Mouse (Mus musculus) mesoderm, embryonic 11.5 days (tissue): Measurements from ENCODE around the gene Dmbt1.
"Not testable (repeated sequence)": the region's sequence is repeated elsewhere in the genome, so short reads cannot be mapped to it uniquely, and the experiment has no call there.

ENCODE experiments used
- DNase-seq: peaks from one replicate; pipeline ENCODE4 v3.0.0-alpha.2; 2012; ENCODE audit warnings: low read depth, low spot score

Gene Dmbt1

GRCm38 (mm10) chr7:131031755-131032154, at the start of gene Dmbt1:
Gene Dmbt1, plus strand, starts transcription at chr7:131032053.
- DNase-seq: no peak

DNA sequence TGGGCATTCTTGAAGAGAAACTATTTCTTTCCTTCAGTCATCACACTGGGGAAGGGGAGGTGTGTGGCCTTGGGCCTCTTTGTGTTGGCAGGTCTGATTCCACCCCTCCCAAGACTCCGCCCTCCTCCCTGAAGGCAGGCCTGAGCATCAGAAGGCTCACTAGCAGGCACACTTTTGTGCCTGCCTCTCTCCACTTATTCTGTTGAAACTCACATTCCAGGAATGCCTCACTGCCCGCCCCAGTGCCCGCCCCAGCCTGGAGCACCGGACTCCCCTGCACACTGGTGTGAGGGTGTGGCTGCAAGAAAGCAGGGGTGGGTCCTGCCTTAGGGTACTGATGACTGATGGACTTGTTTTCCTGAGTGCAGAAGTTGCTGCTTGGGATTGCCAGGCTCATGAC, 49.5 kb upstream of the Dmbt1 start:
- DNase-seq: peak; percentile 35

DNA sequence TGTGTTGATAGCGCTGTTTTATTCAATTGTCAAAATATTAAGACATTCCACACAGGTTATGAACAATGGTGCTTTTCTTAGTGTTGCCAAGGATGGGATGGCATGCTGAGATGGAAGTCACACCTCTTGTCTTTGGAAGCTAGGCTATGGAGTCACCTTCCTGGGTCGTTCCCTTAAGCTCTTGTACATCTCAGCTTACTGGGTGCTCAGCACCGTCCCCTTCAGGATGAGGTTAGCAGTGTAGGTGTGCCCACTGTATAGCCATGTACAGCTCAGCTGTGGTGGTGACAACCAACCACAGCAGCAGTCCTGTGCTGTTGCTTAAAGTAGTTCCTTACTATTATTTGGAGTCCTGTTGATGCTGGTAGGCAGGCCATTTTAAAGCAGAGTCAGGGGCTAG, 49.0 kb upstream of the Dmbt1 start:
- no peak for DNase-seq

DNA sequence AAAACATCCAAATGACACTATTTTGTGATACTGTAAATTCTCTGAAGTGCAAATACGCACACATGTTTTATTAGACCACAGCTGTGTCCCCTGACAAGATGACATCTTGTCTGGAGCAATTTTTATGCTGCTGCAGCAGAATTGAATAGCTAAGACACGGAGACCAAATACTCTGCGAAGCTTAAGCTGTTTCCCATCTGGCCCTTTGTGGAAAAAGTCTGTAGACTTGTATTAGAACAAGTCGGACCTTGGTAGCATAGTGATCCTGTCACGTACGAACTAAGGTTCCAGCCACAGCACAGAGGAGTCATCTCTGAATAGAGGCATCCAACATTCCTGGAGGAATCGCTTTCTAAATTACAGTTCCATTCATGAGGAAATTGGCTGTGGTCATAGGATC, 47.6 kb upstream of the Dmbt1 start:
- no peak for DNase-seq

DNA sequence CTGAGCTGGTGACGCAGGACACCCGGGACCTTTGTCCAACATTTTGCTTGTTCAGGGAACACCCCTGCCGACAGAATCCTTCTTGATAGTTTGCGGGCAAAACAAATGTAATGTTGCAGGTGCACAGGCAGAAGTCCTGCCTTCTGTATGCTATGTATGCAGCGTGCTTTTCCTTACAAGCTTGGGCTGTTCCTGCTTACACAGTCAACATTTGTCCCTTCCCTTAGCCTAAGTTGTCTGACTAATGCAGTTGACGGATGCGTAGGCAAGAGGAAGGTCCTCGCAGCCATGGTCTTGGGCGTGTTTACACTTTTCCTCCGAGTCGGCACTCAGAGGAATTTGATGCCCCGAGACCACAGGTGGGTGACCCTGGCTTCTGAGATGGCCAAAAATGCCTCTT, 46.7 kb upstream of the Dmbt1 start:
- DNase-seq: no peak

GRCm38 (mm10) chr7:130985716-130986115, 46.1 kb upstream of the Dmbt1 start:
- no peak for DNase-seq

DNA sequence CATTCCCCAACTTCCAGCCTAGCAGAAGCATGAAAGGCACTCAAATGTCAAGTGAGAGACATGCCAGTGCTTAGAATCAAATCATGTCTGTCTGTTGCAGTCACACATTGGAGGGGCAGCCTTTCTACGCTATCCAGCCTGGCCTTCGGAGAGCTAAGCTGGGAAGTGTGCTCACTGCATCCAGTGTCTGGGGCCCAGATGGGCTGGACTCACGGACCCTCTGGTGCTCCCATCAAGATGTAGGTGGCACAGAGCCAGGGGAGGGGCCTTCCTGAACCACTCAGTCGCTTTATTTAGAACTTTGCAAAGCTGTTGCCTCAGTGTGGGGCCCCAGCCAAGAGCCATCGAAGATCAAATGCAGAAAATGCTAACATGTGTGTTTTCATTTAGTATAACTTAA, 43.7 kb upstream of the Dmbt1 start:
- DNase-seq: no peak

- DNase-seq: no peak
These were observed 42.5 kb upstream of the Dmbt1 start for GRCm38 (mm10) chr7:130989371-130989770.

DNA sequence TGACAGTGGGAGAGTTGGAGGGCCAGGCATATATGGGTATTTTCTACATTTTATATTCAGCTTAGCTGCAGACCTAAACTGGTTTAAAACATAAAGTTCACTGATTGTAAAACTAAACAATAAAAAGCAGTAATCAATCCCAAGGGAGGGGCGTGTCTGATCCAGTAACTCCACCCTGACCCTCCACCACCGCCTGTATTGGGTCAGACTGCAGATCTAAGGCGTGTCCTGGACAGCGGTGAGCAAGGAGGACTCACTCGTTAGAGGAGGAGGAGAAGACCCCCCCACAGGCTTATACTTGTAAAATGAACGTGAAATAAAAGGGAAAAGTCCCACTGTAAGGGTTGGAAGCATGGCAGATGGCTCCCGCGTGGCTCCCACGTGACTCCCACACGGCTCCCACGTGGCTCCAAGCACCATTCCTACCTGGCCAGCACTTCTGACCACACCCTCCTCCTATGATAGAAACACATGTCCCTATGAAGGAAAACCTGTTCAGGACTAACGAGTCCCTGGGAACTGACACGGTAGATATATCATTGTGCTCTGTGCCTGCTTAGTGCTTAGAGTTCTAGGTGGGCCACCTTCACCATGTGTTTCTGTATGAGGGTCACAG, 40.6 kb upstream of the Dmbt1 start:
- no peak for DNase-seq

- peak; percentile 30 for DNase-seq
These were observed 37.9 kb upstream of the Dmbt1 start for GRCm38 (mm10) chr7:130993907-130994306.

DNA sequence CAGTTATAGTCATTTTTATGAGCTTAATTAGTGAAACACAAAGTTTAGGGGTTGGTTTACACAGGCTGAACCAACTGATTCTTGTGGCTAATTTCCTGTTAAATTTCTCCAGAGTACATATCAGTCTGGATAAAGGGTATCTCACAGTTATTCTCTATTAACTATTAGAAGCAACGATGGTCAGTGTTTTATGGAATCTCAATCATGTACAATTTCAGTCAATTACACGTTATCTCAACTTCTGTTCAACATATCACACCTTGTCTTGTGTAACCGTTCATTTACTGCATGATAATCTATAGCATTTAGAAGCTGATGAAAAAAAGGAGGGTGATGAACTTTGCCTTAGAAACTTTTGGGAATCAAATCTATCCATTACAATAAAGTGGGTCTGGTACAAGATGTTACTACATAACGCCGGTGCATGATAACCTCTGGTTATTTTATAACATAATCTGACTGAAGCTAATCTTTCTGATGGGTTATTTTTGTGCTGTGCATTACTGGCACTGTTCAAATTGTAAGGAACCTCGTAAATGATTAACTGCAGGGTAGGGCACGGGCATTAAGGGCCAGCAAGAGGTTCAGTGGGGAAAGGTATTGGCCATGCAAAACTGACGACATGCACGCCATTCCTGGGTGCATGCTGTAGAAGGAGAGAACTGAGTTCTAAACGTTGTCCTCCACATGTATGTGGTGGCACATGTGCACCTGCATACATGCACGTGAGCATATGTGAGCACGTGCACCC, 29.7 kb upstream of the Dmbt1 start:
- DNase-seq: no peak

DNA sequence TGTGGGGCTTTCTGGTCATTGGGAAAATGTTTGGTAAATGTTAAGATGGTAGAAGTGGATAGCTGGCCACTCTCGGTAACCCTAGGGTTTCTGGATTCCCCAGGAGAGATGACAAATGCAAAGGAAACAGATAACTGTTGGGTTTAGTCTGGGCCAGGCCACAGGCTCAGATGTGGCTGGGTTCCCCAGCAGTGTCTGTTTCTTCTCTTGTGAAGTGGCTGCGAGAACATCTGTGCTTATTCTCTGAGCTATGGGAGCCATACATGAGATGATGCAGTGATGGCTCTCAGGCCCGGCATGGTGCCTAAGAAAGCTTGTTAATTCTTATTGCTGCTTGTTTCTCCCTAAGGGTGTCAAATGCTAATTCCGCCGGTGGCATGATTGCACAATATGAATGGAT, 27.8 kb upstream of the Dmbt1 start:
- DNase-seq: no peak

DNA sequence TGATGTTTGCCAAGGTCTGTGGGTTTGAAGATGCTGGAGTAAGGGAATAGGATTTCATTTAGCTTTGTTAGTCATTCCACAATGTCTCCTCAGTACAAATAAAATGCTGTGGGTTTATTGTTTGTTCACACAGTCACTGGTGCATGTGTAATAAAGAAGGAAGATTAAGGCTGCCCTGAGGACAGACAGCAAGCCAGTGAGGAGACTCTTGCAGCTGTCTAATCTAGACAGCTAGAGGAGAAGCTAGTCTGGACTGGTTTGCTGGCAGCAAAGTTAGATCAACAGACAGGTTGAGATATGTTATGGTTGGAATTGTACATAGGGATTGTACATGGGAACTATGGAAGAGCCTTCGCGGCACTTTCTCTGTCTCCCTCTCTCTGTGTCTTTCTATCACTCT, 24.6 kb upstream of the Dmbt1 start:
- DNase-seq: no peak

GRCm38 (mm10) chr7:131009178-131009577, 22.7 kb upstream of the Dmbt1 start:
- no peak for DNase-seq

GRCm38 (mm10) chr7:131011901-131012300, 20.0 kb upstream of the Dmbt1 start:
- DNase-seq: no peak

DNA sequence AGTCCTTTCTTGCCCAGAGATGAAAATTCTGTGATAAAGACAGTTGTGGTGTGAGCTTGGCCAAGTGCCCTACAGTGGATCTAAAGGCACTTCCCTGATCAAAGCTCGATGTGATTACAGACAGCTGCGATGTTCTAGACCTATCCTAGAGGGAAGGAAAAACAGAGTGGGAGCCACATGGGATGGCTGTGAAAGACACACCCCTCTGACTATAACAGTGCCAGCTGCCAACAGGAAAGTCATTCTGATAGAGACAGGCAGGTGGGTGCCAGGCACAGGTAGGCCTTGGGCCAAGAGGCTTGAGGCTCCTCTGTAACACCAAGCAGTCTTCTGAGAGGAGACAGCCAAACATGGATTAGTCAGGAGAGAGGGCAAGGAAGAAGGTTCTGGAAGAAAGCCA, 12.7 kb upstream of the Dmbt1 start:
- no peak for DNase-seq

DNA sequence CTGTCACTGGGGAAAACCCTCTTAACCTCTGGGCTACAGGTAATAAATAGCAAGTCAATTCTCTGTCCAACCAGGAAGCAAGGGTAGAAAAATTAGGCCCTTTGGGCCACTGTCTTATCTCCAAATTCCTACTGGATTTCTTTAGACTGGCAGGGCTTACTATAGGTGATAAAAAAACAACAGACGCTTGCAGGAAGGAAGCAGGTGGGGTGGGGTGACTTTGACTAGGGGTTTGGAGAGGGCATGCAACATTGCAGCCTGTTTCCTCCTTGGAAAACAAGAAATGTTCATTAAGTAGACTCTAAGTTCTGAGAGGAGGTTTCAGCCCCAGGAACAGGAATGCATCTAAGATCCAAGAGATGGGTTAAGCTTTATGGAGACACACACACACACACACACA, 7.0 kb upstream of the Dmbt1 start:
- DNase-seq: no peak

- no peak for DNase-seq
These were observed 4.3 kb upstream of the Dmbt1 start for GRCm38 (mm10) chr7:131027557-131027956.

DNA sequence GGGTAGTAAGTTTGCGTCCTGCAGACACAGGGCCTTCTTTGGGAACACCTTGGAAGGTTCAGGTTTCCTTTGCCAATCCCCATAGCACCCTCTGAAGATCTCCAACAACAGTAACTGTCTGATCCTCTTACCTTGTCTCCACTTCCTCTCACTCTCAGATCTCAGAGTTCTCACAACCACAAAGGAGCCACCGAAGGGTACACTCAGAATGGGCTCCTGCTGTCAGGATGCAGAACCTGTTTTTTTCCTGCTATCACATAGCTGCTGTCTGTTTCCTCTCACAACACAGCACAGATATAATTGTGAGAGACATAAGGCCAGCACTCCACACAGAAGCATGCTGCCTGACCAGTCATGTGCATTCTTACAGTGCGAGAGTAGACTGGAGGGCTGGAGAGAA, 4.5 kb downstream of the Dmbt1 start:
- DNase-seq: no peak

DNA sequence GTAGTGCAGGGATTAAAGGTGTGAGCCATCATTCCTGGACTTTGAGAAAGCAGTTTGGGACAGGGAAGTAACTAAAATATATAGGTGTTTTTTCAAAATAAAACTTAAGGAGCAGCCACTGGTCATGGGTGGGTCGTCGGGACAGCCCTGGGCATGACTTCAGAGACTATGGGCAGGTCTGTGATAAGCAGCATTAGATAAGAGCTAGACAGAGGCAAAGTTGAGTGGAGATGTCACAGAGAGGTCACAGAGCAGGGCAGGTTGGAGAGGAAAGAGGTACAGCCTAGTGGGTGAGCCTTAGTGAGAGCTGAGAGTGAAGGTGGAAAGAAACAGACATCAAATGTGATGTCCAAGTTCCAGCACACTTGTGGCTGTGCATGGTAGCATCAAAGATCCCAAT, 5.2 kb downstream of the Dmbt1 start:
- no peak for DNase-seq

DNA sequence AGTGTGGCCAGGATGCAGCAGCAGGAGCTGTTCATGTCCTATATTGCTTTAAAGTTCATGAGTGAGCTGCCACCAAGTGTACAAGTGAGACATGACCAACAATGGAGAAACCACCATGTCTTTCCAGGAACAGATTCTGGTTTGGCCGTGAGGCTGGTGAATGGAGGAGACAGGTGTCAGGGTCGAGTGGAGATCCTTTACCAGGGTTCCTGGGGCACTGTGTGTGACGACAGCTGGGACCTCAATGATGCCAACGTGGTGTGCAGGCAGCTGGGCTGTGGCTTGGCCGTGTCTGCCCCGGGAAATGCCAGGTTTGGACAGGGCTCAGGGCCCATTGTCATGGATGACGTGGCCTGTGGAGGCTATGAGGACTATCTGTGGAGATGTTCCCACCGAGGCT, 8.9 kb downstream of the Dmbt1 start:
- DNase-seq: not testable (repeated sequence)

DNA sequence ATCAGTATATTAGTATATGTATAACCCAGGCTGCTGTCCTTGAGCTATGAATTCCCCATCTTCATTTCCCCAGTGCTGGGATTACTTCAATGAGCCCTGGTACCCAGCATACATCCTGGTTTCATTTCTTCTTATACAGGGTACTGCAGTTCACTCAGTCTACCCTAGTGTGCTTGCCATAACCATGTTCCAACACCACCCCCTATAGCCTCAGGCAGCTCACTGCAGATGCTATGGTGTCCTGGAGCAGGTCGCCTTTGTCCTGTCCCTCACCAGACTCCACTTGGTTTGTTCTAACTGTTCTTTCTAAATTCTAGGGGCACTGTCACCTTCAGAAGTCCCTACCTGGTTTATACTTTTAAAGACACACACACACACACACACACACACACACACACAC, 10.8 kb downstream of the Dmbt1 start:
- peak; percentile 45 for DNase-seq

DNA sequence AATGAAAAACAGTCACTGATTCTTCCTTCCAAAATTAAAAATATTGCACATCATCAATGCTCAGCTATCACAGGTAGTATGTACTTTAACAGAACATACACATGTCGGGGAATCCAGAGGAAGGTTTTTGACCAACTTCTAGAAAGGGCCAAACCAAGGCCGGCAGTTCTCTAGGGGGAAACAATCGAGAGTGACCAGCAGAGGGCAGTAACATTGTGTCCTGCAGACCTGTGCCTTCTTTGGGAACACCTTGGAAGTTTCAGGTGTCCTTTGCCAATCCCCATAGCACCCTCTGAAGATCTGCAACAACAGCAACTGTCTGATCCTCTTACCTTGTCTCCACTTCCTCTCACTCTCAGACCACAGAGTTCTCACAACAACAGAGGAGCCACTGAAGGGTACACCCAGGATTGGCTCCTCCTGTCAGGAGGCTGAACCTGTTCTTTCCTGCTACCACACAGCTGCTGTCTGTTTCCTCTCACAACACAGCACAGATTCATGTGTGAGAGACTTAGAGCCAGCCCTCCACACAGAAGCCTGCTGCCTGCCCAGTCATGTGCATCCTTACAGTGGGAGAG, 13.5 kb downstream of the Dmbt1 start:
- DNase-seq: not testable (repeated sequence)
